Mouse (Mus musculus) neural tube, embryonic 12.5 days (tissue): ENCODE results near the gene Olfr209. TPM values are rescaled to one million over a fixed set of nuclear protein-coding genes. Genes with fewer than 3 reads are reported as not detected.
"Not testable (repeated sequence)": the region's sequence is repeated elsewhere in the genome, so short reads cannot be mapped to it uniquely, and the experiment has no call there.

Source experiments
- ATAC-seq: fragments of 200-750 bp; cut with Nextera tagmentation; 2 replicates; pipeline ENCODE4 v1.8.0; 2017; ENCODE audit warnings: low read depth, mild to moderate bottlenecking, moderate TSS enrichment, moderate library complexity; ENCODE audit not compliant: low FRiP score
- H3K27ac ChIP-seq: fragments of 300-500 bp; sonication (generic); 2 replicates; pipeline ENCODE4 v1.5.1; 2016
- H3K27me3 ChIP-seq: fragments of 300-500 bp; sonication (generic); replicated peaks from 2 replicates; pipeline ENCODE4 v1.6.1; 2016; ENCODE audit warnings: mild to moderate bottlenecking
- H3K36me3 ChIP-seq: fragments of 300-500 bp; sonication (generic); 2 replicates; pipeline ENCODE4 v1.6.1; 2016; ENCODE audit warnings: mild to moderate bottlenecking
- H3K4me1 ChIP-seq: fragments of 300-500 bp; sonication (generic); 2 replicates; pipeline ENCODE4 v1.6.1; 2016
- H3K4me2 ChIP-seq: fragments of 300-500 bp; sonication (generic); replicated peaks from 2 replicates; pipeline ENCODE4 v1.6.1; 2016; ENCODE audit warnings: mild to moderate bottlenecking
- H3K4me3 ChIP-seq: fragments of 300-500 bp; sonication (generic); 2 replicates; pipeline ENCODE4 v1.5.1; 2016
- H3K9ac ChIP-seq: fragments of 300-500 bp; sonication (generic); 2 replicates; pipeline ENCODE4 v1.6.1; 2016; ENCODE audit warnings: mild to moderate bottlenecking
- H3K9me3 ChIP-seq: fragments of 300-500 bp; sonication (generic); 2 replicates; pipeline ENCODE4 v1.6.1; 2016; ENCODE audit warnings: mild to moderate bottlenecking
- WGBS: fragments of 180-500 bp; shearing (Covaris S2); methylation state at CpG from one replicate; pipeline ENCODE4 v1.1.7; 2016; 5-methylcytosine and 5-hydroxymethylcytosine counted together
- polyA plus RNA-seq: library from polyadenylated mRNA; unstranded; fragments of >200 nt; fragmentation: Nextera tagmentation; extraction: Ambion mirVana; gene quantifications from 2 replicates; pipeline ENCODE4 v1.2.1, GENCODE M21; 2016

Gene Olfr209
- not detected in 2 replicates for polyA plus RNA-seq

DNA sequence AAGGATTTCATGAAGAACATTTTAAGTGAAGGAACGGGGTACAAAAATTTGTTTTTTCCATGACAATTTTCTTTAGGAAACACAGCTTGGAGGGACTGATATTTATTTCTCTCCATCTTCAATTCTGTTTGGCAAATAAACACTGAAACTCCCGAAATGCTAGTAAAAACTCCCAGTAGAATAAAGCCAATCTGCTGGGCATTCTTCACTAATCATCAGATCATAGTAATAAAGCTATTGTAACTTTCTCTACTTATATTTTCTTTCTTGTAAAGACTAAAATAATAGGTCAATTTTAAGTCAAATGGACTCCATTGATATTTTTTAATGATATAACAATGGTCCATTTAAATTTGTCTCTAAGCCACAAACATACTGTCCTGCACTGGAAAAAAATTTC lies at the start of gene Olfr209:
Gene Olfr209, minus strand, starts transcription at position 101 of the 400 bp plus-strand sequence.
- no peaks in the 10 kb centered on the region for H3K4me1 ChIP-seq
- H3K9ac ChIP-seq, result no peak within 1 kb of the TSS
- H3K4me2 ChIP-seq, result no peak within 1 kb of the TSS
- H3K36me3 ChIP-seq, result no peaks in the 10 kb centered on the region
- no peaks in the 10 kb centered on the region for H3K27me3 ChIP-seq
- H3K27ac ChIP-seq, result no peak within 1 kb of the TSS
- no peak for ATAC-seq
- no peaks in the 10 kb centered on the region for H3K9me3 ChIP-seq
- no peak within 1 kb of the TSS for H3K4me3 ChIP-seq
- 88% methylated on average over 2 of the region's 2 CpGs for WGBS

DNA sequence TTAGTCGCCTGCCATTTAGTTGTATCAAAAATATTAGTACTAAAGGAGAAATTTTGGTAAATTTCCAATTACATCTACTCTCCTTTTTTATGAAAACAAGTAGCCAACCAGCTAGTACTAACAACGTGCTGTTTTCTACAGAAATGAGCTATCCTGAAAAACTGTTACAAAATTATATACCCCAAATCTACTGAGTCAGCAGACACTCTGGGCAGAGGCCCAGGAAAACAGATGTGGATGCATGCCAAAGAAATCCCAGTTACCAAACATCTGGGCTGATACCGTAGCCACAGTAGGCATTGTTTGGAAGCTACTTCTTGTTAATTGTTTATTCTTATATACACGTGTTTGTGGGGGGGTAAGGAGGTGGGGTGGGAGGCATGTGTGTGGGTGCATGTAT lies 49.7 kb upstream of the Olfr209 start:
- Histone ChIP-seq H3K36me3 (no peaks in the 10 kb centered on the region), H3K4me2 (no peak overlapping the region), H3K9me3 (no peaks in the 10 kb centered on the region), H3K27ac (no peak overlapping the region), H3K9ac (no peak overlapping the region), H3K27me3 (no peaks in the 10 kb centered on the region), H3K4me1 (no peaks in the 10 kb centered on the region), H3K4me3 (no peak overlapping the region)
- ATAC-seq, result no peak
- whole genome bisulfite sequencing, result 72% methylated on average over 4 of the region's 4 CpGs

DNA sequence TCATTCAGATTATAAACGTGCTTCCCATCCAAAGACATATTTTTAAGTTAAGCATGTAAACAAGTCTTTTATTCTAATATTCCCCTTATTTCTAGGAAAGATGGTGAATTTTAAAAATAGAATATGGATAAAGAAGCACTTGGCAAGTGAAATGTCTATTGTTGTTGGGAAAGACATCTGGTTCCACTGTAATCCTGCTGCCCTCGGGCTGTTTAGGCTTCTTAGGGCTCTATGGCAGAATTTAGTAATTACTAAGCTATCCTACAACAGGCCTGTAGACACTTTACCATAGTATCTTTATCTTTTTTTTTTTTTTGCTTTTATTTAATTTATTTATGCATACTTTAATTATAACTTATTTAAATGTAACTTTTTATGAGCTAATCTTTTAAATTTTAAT lies 46.0 kb upstream of the Olfr209 start:
- Histone ChIP-seq H3K36me3 (no peaks in the 10 kb centered on the region), H3K4me1 (no peaks in the 10 kb centered on the region), H3K9ac (no peak overlapping the region), H3K4me2 (no peak overlapping the region), H3K27ac (no peak overlapping the region), H3K27me3 (no peaks in the 10 kb centered on the region), H3K9me3 (no peaks in the 10 kb centered on the region), H3K4me3 (no peak overlapping the region)
- no peak for ATAC-seq
- 64% methylated on average over 2 of the region's 2 CpGs for WGBS

DNA sequence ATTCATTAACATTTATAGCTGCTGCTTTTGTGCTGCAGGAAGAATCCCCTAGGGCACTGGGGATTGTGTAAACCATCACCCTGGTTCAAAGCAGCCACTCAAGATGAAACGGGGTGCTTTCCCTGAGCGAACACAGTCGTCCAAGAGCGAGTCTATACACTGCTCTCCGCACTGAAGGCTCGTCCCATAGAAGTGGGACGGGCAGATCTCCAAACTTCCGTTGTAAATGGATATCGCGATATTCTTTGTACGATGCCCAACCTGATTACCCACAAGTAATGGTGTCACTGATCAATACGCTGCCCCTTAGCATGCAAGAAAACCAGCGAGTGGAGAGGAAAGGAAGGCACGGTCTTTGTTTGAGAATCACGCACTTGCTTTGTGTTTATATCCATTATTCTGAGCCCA lies 45.6 kb upstream of the Olfr209 start:
- Histone ChIP-seq H3K4me2 (peak overlapping the region; percentile 36; the same call in 1 of the 2 replicates), H3K36me3 (no peaks in the 10 kb centered on the region), H3K4me3 (no peak overlapping the region), H3K9ac (no peak overlapping the region), H3K9me3 (no peaks in the 10 kb centered on the region), H3K27ac (no peak overlapping the region), H3K27me3 (no peaks in the 10 kb centered on the region), H3K4me1 (no peaks in the 10 kb centered on the region)
- 40% methylated on average over 15 of the region's 15 CpGs for WGBS
- peak; percentile 82 for ATAC-seq

GRCm38 (mm10) chr16:59407032-59407431 lies 43.2 kb upstream of the Olfr209 start, which contains the start of gene Gabrr3:
Gene Gabrr3, plus strand, starts transcription at chr16:59407332.
- Histone ChIP-seq H3K4me1 (no peaks in the 10 kb centered on the region), H3K9me3 (no peaks in the 10 kb centered on the region), H3K9ac (no peak within 1 kb of the TSS), H3K36me3 (no peaks in the 10 kb centered on the region), H3K4me2 (no peak within 1 kb of the TSS), H3K27me3 (no peaks in the 10 kb centered on the region), H3K27ac (no peak within 1 kb of the TSS), H3K4me3 (no peak within 1 kb of the TSS)
- no peak for ATAC-seq
- 71% methylated on average over 5 of the region's 5 CpGs for WGBS

DNA sequence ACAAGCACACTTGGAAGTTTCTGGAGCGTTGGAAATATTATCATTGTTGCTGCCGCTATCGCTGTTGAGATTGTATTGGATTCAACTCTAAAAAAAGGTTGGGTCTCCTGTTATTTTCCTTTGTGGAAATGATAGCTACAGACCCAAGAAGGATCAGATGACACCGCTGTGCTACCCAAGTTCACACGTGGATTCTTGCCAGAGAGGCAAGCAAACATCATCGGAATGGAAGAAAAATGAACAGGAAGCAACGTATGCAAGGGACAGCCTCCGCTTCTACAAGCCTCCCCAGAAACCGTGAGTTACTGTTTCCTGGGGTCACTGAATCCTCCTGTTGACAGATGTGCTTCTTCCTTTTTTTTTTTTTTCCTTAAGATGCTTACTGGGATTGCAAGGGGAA lies 41.0 kb upstream of the Olfr209 start:
- no peak overlapping the region for H3K9ac ChIP-seq
- H3K4me3 ChIP-seq, result no peak overlapping the region
- no peaks in the 10 kb centered on the region for H3K27me3 ChIP-seq
- H3K4me2 ChIP-seq, result no peak overlapping the region
- H3K36me3 ChIP-seq, result no peaks in the 10 kb centered on the region
- no peak for ATAC-seq
- 79% methylated on average over 9 of the region's 9 CpGs for WGBS
- no peak overlapping the region for H3K27ac ChIP-seq
- no peaks in the 10 kb centered on the region for H3K9me3 ChIP-seq
- H3K4me1 ChIP-seq, result no peaks in the 10 kb centered on the region

GRCm38 (mm10) chr16:59403684-59404083 lies 39.9 kb upstream of the Olfr209 start:
- Histone ChIP-seq H3K36me3 (no peaks in the 10 kb centered on the region), H3K4me2 (no peak overlapping the region), H3K27ac (no peak overlapping the region), H3K9ac (no peak overlapping the region), H3K9me3 (no peaks in the 10 kb centered on the region), H3K4me1 (no peaks in the 10 kb centered on the region), H3K4me3 (no peak overlapping the region), H3K27me3 (no peaks in the 10 kb centered on the region)
- 25% methylated on average over 4 of the region's 4 CpGs for WGBS
- peak; percentile 59 for ATAC-seq

- ATAC-seq, result no peak
These were observed 38.2 kb upstream of the Olfr209 start for GRCm38 (mm10) chr16:59401985-59402384.

DNA sequence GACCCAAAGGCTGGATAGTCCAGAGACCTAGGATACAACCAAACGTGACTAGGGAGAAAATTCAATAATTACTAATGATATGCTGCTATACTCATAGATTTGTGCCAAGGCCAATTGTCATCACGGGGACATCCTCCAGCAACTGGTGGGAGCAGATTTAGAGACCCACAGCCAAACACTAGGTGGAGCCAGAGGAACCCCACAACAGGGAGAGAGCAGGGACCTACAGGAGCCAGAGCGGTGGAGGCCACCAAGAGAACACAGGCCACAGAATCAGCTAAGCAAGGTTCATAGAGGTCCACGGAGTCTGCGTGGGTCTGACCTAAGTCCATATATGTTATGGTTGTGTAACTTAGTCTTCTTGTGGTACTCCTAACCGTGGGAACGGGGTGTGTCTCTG lies 37.3 kb upstream of the Olfr209 start:
- Histone ChIP-seq H3K27me3 (no peaks in the 10 kb centered on the region), H3K9ac (no peak overlapping the region), H3K27ac (no peak overlapping the region), H3K4me1 (no peaks in the 10 kb centered on the region), H3K9me3 (no peaks in the 10 kb centered on the region), H3K4me3 (no peak overlapping the region), H3K36me3 (no peaks in the 10 kb centered on the region), H3K4me2 (no peak overlapping the region)
- no peak for ATAC-seq
- 79% methylated on average over 7 of the region's 7 CpGs for WGBS

More at GRCm38 (mm10) chr16:59401985-59402384, 38.2 kb upstream of the Olfr209 start:
- no peak overlapping the region for H3K4me2 ChIP-seq
- no peaks in the 10 kb centered on the region for H3K9me3 ChIP-seq
- H3K4me1 ChIP-seq, result no peaks in the 10 kb centered on the region
- no peak overlapping the region for H3K4me3 ChIP-seq
- H3K27me3 ChIP-seq, result no peaks in the 10 kb centered on the region
- no peak overlapping the region for H3K27ac ChIP-seq
- no peaks in the 10 kb centered on the region for H3K36me3 ChIP-seq
- no peak overlapping the region for H3K9ac ChIP-seq
- WGBS, result 84% methylated on average over 4 of the region's 4 CpGs

DNA sequence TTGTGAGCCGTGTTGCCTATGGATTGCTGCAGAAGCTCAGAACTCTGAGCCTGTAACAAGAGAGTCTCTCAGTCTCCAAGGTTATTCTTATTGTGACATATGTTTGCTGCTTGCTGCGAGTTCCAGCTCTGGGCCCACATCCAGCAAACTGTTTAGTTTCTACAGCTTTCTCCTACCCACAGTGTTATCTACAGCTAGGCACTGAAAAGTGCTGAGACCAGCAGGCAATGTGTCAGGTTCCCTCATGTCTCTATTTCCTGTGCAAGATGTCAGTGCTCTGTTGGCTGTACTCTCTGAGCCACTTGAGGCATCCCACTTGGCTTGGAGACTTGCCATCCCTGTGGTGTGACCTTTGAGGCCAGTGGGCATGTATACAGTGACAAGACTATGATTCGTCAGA lies 29.5 kb upstream of the Olfr209 start:
- H3K4me3 ChIP-seq, result no peak overlapping the region

GRCm38 (mm10) chr16:59349146-59349545 lies 14.6 kb downstream of the Olfr209 start, which contains the start of gene Olfr206:
Gene Olfr206, minus strand, starts transcription at chr16:59349246.
- Histone ChIP-seq H3K4me1 (no peaks in the 10 kb centered on the region), H3K27ac (no peak within 1 kb of the TSS), H3K36me3 (no peaks in the 10 kb centered on the region)

More for the DNA sequence above, 29.5 kb upstream of the Olfr209 start:
- H3K4me1 ChIP-seq, result no peaks in the 10 kb centered on the region
- H3K4me2 ChIP-seq, result no peak overlapping the region
- H3K9ac ChIP-seq, result no peak overlapping the region
- no peak overlapping the region for H3K27ac ChIP-seq
- no peaks in the 10 kb centered on the region for H3K27me3 ChIP-seq
- H3K9me3 ChIP-seq, result no peaks in the 10 kb centered on the region
- WGBS, result 72% methylated on average over 3 of the region's 3 CpGs
- H3K36me3 ChIP-seq, result no peaks in the 10 kb centered on the region
- ATAC-seq, result no peak

GRCm38 (mm10) chr16:59331038-59331437 lies 32.8 kb downstream of the Olfr209 start, which contains the start of gene Olfr205:
Gene Olfr205, minus strand, starts transcription at chr16:59331138.
- H3K9ac ChIP-seq, result no peak within 1 kb of the TSS
- no peaks in the 10 kb centered on the region for H3K27me3 ChIP-seq
- no peaks in the 10 kb centered on the region for H3K9me3 ChIP-seq
- no peaks in the 10 kb centered on the region for H3K4me1 ChIP-seq
- H3K27ac ChIP-seq, result no peak within 1 kb of the TSS
- H3K36me3 ChIP-seq, result no peaks in the 10 kb centered on the region
- no peak within 1 kb of the TSS for H3K4me2 ChIP-seq
- H3K4me3 ChIP-seq, result no peak within 1 kb of the TSS
- no peak for ATAC-seq

More at GRCm38 (mm10) chr16:59349146-59349545, 14.6 kb downstream of the Olfr209 start, which contains the start of gene Olfr206:
- Histone ChIP-seq H3K9ac (no peak within 1 kb of the TSS), H3K4me2 (no peak within 1 kb of the TSS), H3K9me3 (no peaks in the 10 kb centered on the region), H3K4me3 (no peak within 1 kb of the TSS), H3K27me3 (no peaks in the 10 kb centered on the region)
- 85% methylated on average over 1 of the region's 1 CpGs for WGBS
- ATAC-seq, result no peak

- not testable (repeated sequence) for H3K9me3 ChIP-seq, H3K36me3 ChIP-seq, H3K27me3 ChIP-seq, H3K27ac ChIP-seq, H3K4me3 ChIP-seq, ATAC-seq, H3K4me1 ChIP-seq, H3K9ac ChIP-seq, H3K4me2 ChIP-seq
- 73% methylated on average over 1 of the region's 1 CpGs for WGBS
These were observed 40.5 kb downstream of the Olfr209 start for GRCm38 (mm10) chr16:59323262-59323661.
